ENCODE assay signal across 8 mouse cellular contexts in genomic region chr10:70156431-70157165, GRCm38 (mm10). TPM values are rescaled to one million over a fixed set of nuclear protein-coding genes. Genes with fewer than 3 reads are reported as not detected.
DNase-seq lines count a peak whose midpoint lies in the region; ATAC-seq and TF ChIP-seq lines count a peak whose summit lies in the region.
"Had no signal": no experiment of that assay in that cellular context is flagged by ENCODE, and none has a peak within 500 bp of the region (broad histone marks: within the 10 kb centered on the region; RNA-seq: fewer than 3 reads in every experiment).

No protein-coding gene starts in this region.

- no peak for DNase-seq in midbrain, postnatal 0 days (ENCODE audit: low spot score)
- peak; percentile 46 to 62 for DNase-seq in adrenal gland, postnatal 36 days
- DNase-seq in kidney, postnatal 0 days (ENCODE audit: low spot score) = no peak
- DNase-seq in spleen, adult 12 weeks (ENCODE audit: low spot score) = peak; percentile 27
- DNase-seq in embryo, embryonic 10.5 days (ENCODE audit: low spot score) = no peak
- DNase-seq in left cerebral cortex, adult 18-20 months (ENCODE audit: low spot score in 2 of 2) = no peak

- no peaks in the 10 kb centered on the region for H3K9me3 ChIP-seq in midbrain, postnatal 0 days (ENCODE audit: low read length)
- no peaks in the 10 kb centered on the region for H3K9me3 ChIP-seq in midbrain, embryonic 16.5 days (replicated peaks; ENCODE audit: control insufficient read depth, low read length, poor library complexity, severe bottlenecking)
- no peaks in the 10 kb centered on the region for H3K9me3 ChIP-seq in kidney, postnatal 0 days (replicated peaks; ENCODE audit: low read length)

- no peak overlapping the region for H3K9ac ChIP-seq in midbrain, postnatal 0 days (replicated peaks; ENCODE audit: low read length, poor library complexity, severe bottlenecking)
- no peak overlapping the region for H3K9ac ChIP-seq in midbrain, embryonic 16.5 days (ENCODE audit: low read depth, low read length)
- H3K9ac ChIP-seq in kidney, postnatal 0 days (ENCODE audit: low read depth, low read length) = no peak overlapping the region
- H3K9ac ChIP-seq: heart, embryonic 13.5 days had no signal

- H3K27ac ChIP-seq in midbrain, postnatal 0 days (ENCODE audit: low read depth, low read length) = no peak overlapping the region
- no peak overlapping the region for H3K27ac ChIP-seq in midbrain, embryonic 16.5 days (ENCODE audit: low read length)
- H3K27ac ChIP-seq in kidney, postnatal 0 days = no peak overlapping the region
- H3K27ac ChIP-seq: heart, embryonic 13.5 days had no signal

- WGBS in midbrain, postnatal 0 days = 65% methylated on average over 3 of the region's 3 CpGs
- WGBS in midbrain, embryonic 16.5 days = 80% methylated on average over 3 of the region's 3 CpGs
- WGBS in kidney, postnatal 0 days = 84% methylated on average over 3 of the region's 3 CpGs

- H3K4me1 ChIP-seq in midbrain, postnatal 0 days (ENCODE audit: insufficient read depth, low read length) = peaks cover 3% of the 10 kb centered on the region; the same call in 1 of the 2 replicates
- H3K4me1 ChIP-seq in midbrain, embryonic 16.5 days (ENCODE audit: control insufficient read depth, insufficient read depth, low read length) = peaks cover 3% of the 10 kb centered on the region; the same call in 1 of the 2 replicates
- H3K4me1 ChIP-seq in kidney, postnatal 0 days (replicated peaks; ENCODE audit: insufficient read depth, low read length) = no peaks in the 10 kb centered on the region

- H3K4me3 ChIP-seq in midbrain, postnatal 0 days (ENCODE audit: low read depth, low read length) = no peak overlapping the region
- H3K4me3 ChIP-seq in midbrain, embryonic 16.5 days (ENCODE audit: low read depth, low read length) = no peak overlapping the region
- no peak overlapping the region for H3K4me3 ChIP-seq in kidney, postnatal 0 days (replicated peaks; ENCODE audit: low read depth, low read length)
- H3K4me3 ChIP-seq: heart, embryonic 13.5 days had no signal

- TF ChIP-seq CTCF in midbrain, postnatal 0 days (IDR thresholded peaks at IDR 0.05) = peak; percentile 53
- TF ChIP-seq CTCF in kidney, postnatal 0 days (IDR thresholded peaks at IDR 0.05; ENCODE audit: low read depth) = peak; percentile 64

- no peak overlapping the region for H3K4me2 ChIP-seq in midbrain, postnatal 0 days (ENCODE audit: low read depth, low read length, poor library complexity, severe bottlenecking)
- H3K4me2 ChIP-seq in midbrain, embryonic 16.5 days (ENCODE audit: low read length) = no peak overlapping the region
- no peak overlapping the region for H3K4me2 ChIP-seq in kidney, postnatal 0 days (ENCODE audit: low read length)
- H3K4me2 ChIP-seq: heart, embryonic 13.5 days had no signal

- H3K27me3 ChIP-seq in midbrain, postnatal 0 days (ENCODE audit: insufficient read depth, low read length) = no peaks in the 10 kb centered on the region
- no peaks in the 10 kb centered on the region for H3K27me3 ChIP-seq in midbrain, embryonic 16.5 days (ENCODE audit: control insufficient read depth, insufficient read depth, low read depth, low read length)
- H3K27me3 ChIP-seq in kidney, postnatal 0 days (ENCODE audit: insufficient read depth, low read length) = no peaks in the 10 kb centered on the region
- H3K27me3 ChIP-seq: heart, embryonic 13.5 days had no signal

- ATAC-seq in midbrain, postnatal 0 days (ENCODE audit: low FRiP score) = no peak
- ATAC-seq in midbrain, embryonic 16.5 days = no peak
- no peak; the same call in 1 of the 2 replicates for ATAC-seq in kidney, postnatal 0 days (replicated peaks; ENCODE audit: low FRiP score, low read depth)

- peaks cover 17% of the 10 kb centered on the region for H3K36me3 ChIP-seq in midbrain, postnatal 0 days (ENCODE audit: insufficient read depth, low read length)
- H3K36me3 ChIP-seq in midbrain, embryonic 16.5 days (ENCODE audit: control insufficient read depth, insufficient read depth, low read length) = peaks cover 8% of the 10 kb centered on the region
- H3K36me3 ChIP-seq in kidney, postnatal 0 days (ENCODE audit: insufficient read depth, low read length) = peaks cover 29% of the 10 kb centered on the region

RNA-seq across cellular contexts. Expression of gene Mrln, which starts 47.9 kb away (rescaled TPM):
- 1.9 TPM in 1 of 2 replicates, not detected in the other for total RNA-seq in midbrain, postnatal 0 days (2014; rRNA removed)
- 1.3 and 1.5 TPM in 2 replicates for polyA plus RNA-seq in midbrain, postnatal 0 days (2015; fragmentation: Nextera tagmentation; extraction: Ambion mirVana)
- 1.2 TPM in 1 of 2 replicates, not detected in the other for polyA plus RNA-seq in midbrain, embryonic 16.5 days (2015; fragmentation: Nextera tagmentation; extraction: Ambion mirVana)
- not detected for total RNA-seq in adrenal gland, postnatal 36 days (2021)
- polyA plus RNA-seq in kidney, postnatal 0 days (2015; fragmentation: Nextera tagmentation; extraction: Ambion mirVana) = 6.0 and 9.8 TPM in 2 replicates
- not detected for total RNA-seq in left cerebral cortex, adult 18-20 months (2021)

RNA-seq across cellular contexts. Expression of gene Ccdc6, which starts 59.7 kb away (rescaled TPM):
- total RNA-seq in midbrain, postnatal 0 days (2014; rRNA removed) = 43.7 and 45.5 TPM in 2 replicates
- polyA plus RNA-seq in midbrain, postnatal 0 days (2015; fragmentation: Nextera tagmentation; extraction: Ambion mirVana) = 26.6 and 28.0 TPM in 2 replicates
- polyA plus RNA-seq in midbrain, embryonic 16.5 days (2015; fragmentation: Nextera tagmentation; extraction: Ambion mirVana) = 22.1 and 26.1 TPM in 2 replicates
- 10 to 100 TPM; 50.2 to 98.3 TPM for total RNA-seq in adrenal gland, postnatal 36 days (2021)
- polyA plus RNA-seq in kidney, postnatal 0 days (2015; fragmentation: Nextera tagmentation; extraction: Ambion mirVana) = 16.6 and 18.5 TPM in 2 replicates
- total RNA-seq in left cerebral cortex, adult 18-20 months (2021) = 10 to 100 TPM; 53.7 to 65.9 TPM

Comparison
In these comparisons a context has a peak if more than half of its experiments do, and no peak if none do; other contexts are left out.
1. DNase-seq: peak in adrenal gland, postnatal 36 days (2 of 2) and spleen, adult 12 weeks (single experiment); none in midbrain, postnatal 0 days (single experiment), kidney, postnatal 0 days (single experiment), embryo, embryonic 10.5 days (single experiment) and left cerebral cortex, adult 18-20 months (0 of 2).